Comparison of ENCODE assay signal across 9 mouse cellular contexts in the genomic region with DNA sequence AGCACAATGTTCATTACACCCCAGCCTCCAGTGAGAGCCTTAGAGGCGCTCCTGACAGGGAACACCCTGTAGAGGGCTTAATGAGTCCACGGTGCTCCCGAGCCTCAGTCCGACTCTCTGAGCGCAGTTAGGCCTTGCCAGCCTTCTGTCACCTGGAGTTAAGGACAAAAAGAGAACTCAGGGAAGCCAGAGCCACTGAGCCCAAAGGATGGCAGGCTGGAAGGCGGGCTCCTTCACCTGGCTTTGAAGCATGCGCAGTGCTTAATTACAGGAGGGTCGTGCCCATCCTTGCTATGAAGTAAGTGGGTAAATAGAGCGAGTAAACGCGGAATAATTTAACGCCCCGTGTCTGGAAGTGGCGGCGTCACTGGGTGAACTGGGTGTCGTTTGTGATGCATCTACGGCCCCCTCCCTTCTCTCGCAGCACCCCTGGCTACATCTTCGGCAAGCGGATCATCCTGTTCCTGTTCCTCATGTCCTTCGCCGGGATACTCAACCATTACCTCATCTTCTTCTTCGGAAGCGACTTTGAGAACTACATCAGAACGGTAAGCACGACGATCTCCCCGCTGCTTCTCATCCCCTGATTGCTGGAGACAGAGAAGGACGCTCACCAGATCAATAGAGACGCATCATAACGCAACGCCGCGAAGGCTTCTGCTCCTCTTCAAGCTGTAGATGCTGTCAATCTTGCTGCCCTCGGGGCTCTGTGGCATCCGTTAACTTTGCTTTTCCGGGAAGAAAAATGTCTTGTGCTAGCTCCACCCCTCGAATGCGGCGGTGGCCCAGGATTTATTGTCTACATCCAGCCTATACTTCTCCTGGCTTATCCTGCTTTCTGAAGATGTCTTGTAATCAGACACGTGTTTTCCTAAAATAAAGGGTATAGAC. TPM values are rescaled to one million over a fixed set of nuclear protein-coding genes. Genes with fewer than 3 reads are reported as not detected.
DNase-seq lines count a peak whose midpoint lies in the region; ATAC-seq and TF ChIP-seq lines count a peak whose summit lies in the region.
"Had no signal": no experiment of that assay in that cellular context is flagged by ENCODE, and none has a peak within 500 bp of the region (broad histone marks: within the 10 kb centered on the region; RNA-seq: fewer than 3 reads in every experiment).

No protein-coding gene starts in this region.

- peak overlapping the region; percentile 44 for H3K9ac ChIP-seq in lung, embryonic 14.5 days
- H3K9ac ChIP-seq in hindbrain, embryonic 11.5 days (ENCODE audit: low read depth, low read length): peak overlapping the region; percentile 38
- H3K9ac ChIP-seq in liver, embryonic 11.5 days (ENCODE audit: low read depth, low read length): no peak overlapping the region
- H3K9ac ChIP-seq: liver, embryonic 14.5 days had no signal

- ATAC-seq in lung, embryonic 14.5 days (ENCODE audit: insufficient read depth): peak; percentile 35; the same call in 1 of the 2 replicates
- ATAC-seq in hindbrain, embryonic 11.5 days (ENCODE audit: low FRiP score): no peak
- no peak for ATAC-seq in liver, embryonic 11.5 days (replicated peaks; ENCODE audit: low FRiP score)
- ATAC-seq in erythroid progenitor cell, adult 5-6 weeks (replicated peaks; ENCODE audit: low FRiP score, poor library complexity, severe bottlenecking): no peak
- no peak for ATAC-seq in megakaryocyte, adult 5-6 weeks (ENCODE audit: poor library complexity, severe bottlenecking)

- H3K4me3 ChIP-seq in lung, embryonic 14.5 days (ENCODE audit: low read depth, low read length): peak overlapping the region; percentile 35
- H3K4me3 ChIP-seq in hindbrain, embryonic 11.5 days (ENCODE audit: low read depth, low read length): peak overlapping the region; percentile 21
- H3K4me3 ChIP-seq in liver, embryonic 11.5 days (ENCODE audit: low read depth, low read length): 0 out of 2 replicates have a peak overlapping the region, but pooled peaks have one; percentile 11

- peak; percentile 44 for TF ChIP-seq CTCF in lung, embryonic 14.5 days (IDR thresholded peaks at IDR 0.05; ENCODE audit: low read depth)

- H3K9me3 ChIP-seq in lung, embryonic 14.5 days (ENCODE audit: low read depth, low read length): peaks cover 7% of the 10 kb centered on the region; the same call in 1 of the 2 replicates
- no peaks in the 10 kb centered on the region for H3K9me3 ChIP-seq in hindbrain, embryonic 11.5 days (ENCODE audit: control insufficient read depth, low read length)
- H3K9me3 ChIP-seq in liver, embryonic 11.5 days (ENCODE audit: control insufficient read depth, low read length): no peaks in the 10 kb centered on the region

- no peaks in the 10 kb centered on the region for H3K27me3 ChIP-seq in lung, embryonic 14.5 days (ENCODE audit: insufficient read depth, low read length)
- H3K27me3 ChIP-seq in hindbrain, embryonic 11.5 days (ENCODE audit: control insufficient read depth, insufficient read depth, low read length): no peaks in the 10 kb centered on the region
- H3K27me3 ChIP-seq in liver, embryonic 11.5 days (replicated peaks; ENCODE audit: control insufficient read depth, insufficient read depth, low read length): peaks cover 3% of the 10 kb centered on the region; the same call in 1 of the 2 replicates

- peak; percentile 62 for DNase-seq in lung, embryonic 14.5 days
- DNase-seq in lung, postnatal 36 days: no peak
- peak; percentile 33 to 43 for DNase-seq in cerebellum, postnatal 36 days
- DNase-seq in hindbrain, embryonic 11.5 days (ENCODE audit: low spot score): peak; percentile 48
- no peak for DNase-seq in liver, embryonic 11.5 days (ENCODE audit: low spot score)
- no peak for DNase-seq in gastrocnemius, postnatal 25 days

- H3K36me3 ChIP-seq in lung, embryonic 14.5 days (ENCODE audit: insufficient read depth): no peaks in the 10 kb centered on the region
- no peaks in the 10 kb centered on the region for H3K36me3 ChIP-seq in hindbrain, embryonic 11.5 days (ENCODE audit: control insufficient read depth, insufficient read depth, low read length)
- no peaks in the 10 kb centered on the region for H3K36me3 ChIP-seq in liver, embryonic 11.5 days (ENCODE audit: control insufficient read depth, insufficient read depth, low read length)

- H3K27ac ChIP-seq in lung, embryonic 14.5 days (ENCODE audit: low read depth): no peak overlapping the region
- H3K27ac ChIP-seq in hindbrain, embryonic 11.5 days (ENCODE audit: low read depth, low read length): no peak overlapping the region
- no peak overlapping the region for H3K27ac ChIP-seq in liver, embryonic 11.5 days (ENCODE audit: low read depth, low read length)
- H3K27ac ChIP-seq: liver, embryonic 14.5 days had no signal

- H3K4me2 ChIP-seq in lung, embryonic 14.5 days: peak overlapping the region; percentile 65
- peak overlapping the region; percentile 46 for H3K4me2 ChIP-seq in hindbrain, embryonic 11.5 days (replicated peaks; ENCODE audit: low read depth, low read length)
- H3K4me2 ChIP-seq in liver, embryonic 11.5 days: peak overlapping the region; percentile 56

- WGBS in lung, embryonic 14.5 days: 24% methylated on average over 41 of the region's 41 CpGs
- 26% methylated on average over 41 of the region's 41 CpGs for WGBS in hindbrain, embryonic 11.5 days
- 54% methylated on average over 41 of the region's 41 CpGs for WGBS in liver, embryonic 11.5 days

- no peaks in the 10 kb centered on the region for H3K4me1 ChIP-seq in lung, embryonic 14.5 days (ENCODE audit: insufficient read depth)
- no peaks in the 10 kb centered on the region; the same call in 1 of the 2 replicates for H3K4me1 ChIP-seq in hindbrain, embryonic 11.5 days (replicated peaks; ENCODE audit: control insufficient read depth, insufficient read depth, low read length)
- no peaks in the 10 kb centered on the region for H3K4me1 ChIP-seq in liver, embryonic 11.5 days (replicated peaks; ENCODE audit: control insufficient read depth, insufficient read depth, low read length)

RNA-seq across cellular contexts. Expression of gene Alox5ap, which starts 22.8 kb away (rescaled TPM):
- 9.3 and 20.5 TPM in 2 replicates for polyA plus RNA-seq in lung, embryonic 14.5 days (2014; fragmentation: Nextera tagmentation; extraction: Ambion mirVana)
- 5.6 and 6.9 TPM in 2 replicates for polyA plus RNA-seq in hindbrain, embryonic 11.5 days (2014; fragmentation: Nextera tagmentation; extraction: Ambion mirVana)
- 20.7 and 24.4 TPM in 2 replicates for polyA plus RNA-seq in liver, embryonic 11.5 days (2014; fragmentation: Nextera tagmentation; extraction: Ambion mirVana)
- 132 and 171 TPM in 2 replicates for total RNA-seq in erythroid progenitor cell, adult 5-6 weeks (2015; ENCODE audit: low replicate concordance)
- total RNA-seq in erythroid progenitor cell, adult 5-6 weeks (2017; ENCODE audit: low replicate concordance): 55.7 and 78.7 TPM in 2 replicates
- total RNA-seq in megakaryocyte, adult 5-6 weeks (2015): 1,517 and 1,767 TPM in 2 replicates
- total RNA-seq in megakaryocyte, adult 5-6 weeks (2017): 1,236 and 1,298 TPM in 2 replicates
- 10 to 100 TPM in 1 of 2 experiments, 1 to 10 TPM in 1; 6.2 to 11.0 TPM for total RNA-seq in gastrocnemius, postnatal 25 days (2021)

Comparison
In these comparisons a context has a peak if more than half of its experiments do, and no peak if none do; other contexts are left out.
1. DNase-seq: peak in lung, embryonic 14.5 days (single experiment), cerebellum, postnatal 36 days (2 of 2) and hindbrain, embryonic 11.5 days (single experiment); none in lung, postnatal 36 days (single experiment), liver, embryonic 11.5 days (single experiment) and gastrocnemius, postnatal 25 days (single experiment).
2. RNA of gene Alox5ap, which starts 22.8 kb away (total RNA-seq): 1,236 to 1,767 TPM in megakaryocyte, adult 5-6 weeks; 55.7 to 171 TPM in erythroid progenitor cell, adult 5-6 weeks and 6.2 to 11.0 TPM in gastrocnemius, postnatal 25 days; every median in the first group is over 4 times any median in the second.
3. Peak in every context shown above with its lines, with median percentiles within 50 percentile points of each other: H3K4me2 ChIP-seq and H3K4me3 ChIP-seq.